Mouse (Mus musculus) myocyte (in vitro differentiated cells): ENCODE data around the gene Nmur1. TPM values are rescaled to one million over a fixed set of nuclear protein-coding genes. Genes with fewer than 3 reads are reported as not detected.

Experiments used
- H3K27me3 ChIP-seq: one replicate; pipeline ENCODE4 v1.6.1; 2011; ENCODE audit not compliant: control insufficient read depth, insufficient read depth, insufficient read length
- H3K36me3 ChIP-seq: one replicate; pipeline ENCODE4 v1.6.1; 2011; ENCODE audit not compliant: control insufficient read depth, insufficient read depth
- H3K4me2 ChIP-seq: one replicate; pipeline ENCODE4 v1.6.1; 2011; ENCODE audit warnings: low read depth, control low read depth
- H3K4me3 ChIP-seq: one replicate; pipeline ENCODE4 v1.5.1; 2011; ENCODE audit warnings: mild to moderate bottlenecking, control low read depth, moderate library complexity
- H3K79me2 ChIP-seq: one replicate; pipeline ENCODE4 v1.6.1; 2011; ENCODE audit not compliant: control insufficient read depth, insufficient read depth
- H3ac ChIP-seq: one replicate; pipeline ENCODE4 v1.6.1; 2011; ENCODE audit not compliant: control insufficient read depth, insufficient read length
- CEBPB ChIP-seq: IDR thresholded peaks from 2 replicates; pipeline ENCODE4 v1.6.1; 2011; ENCODE audit warnings: mild to moderate bottlenecking, moderate library complexity; ENCODE audit not compliant: poor library complexity, insufficient read depth, severe bottlenecking
- E2F4 ChIP-seq: IDR thresholded peaks from one replicate; pipeline ENCODE4 v1.6.1; 2011; ENCODE audit warnings: mild to moderate bottlenecking, control low read depth, moderate library complexity; ENCODE audit not compliant: insufficient read depth
- MAX ChIP-seq: IDR thresholded peaks from one replicate; pipeline ENCODE4 v1.6.1; 2011; ENCODE audit warnings: low read depth, mild to moderate bottlenecking, control low read depth
- MYOD1 ChIP-seq, 3 experiments: IDR thresholded peaks; one replicate each; pipeline ENCODE4 v1.6.1; 2011; ENCODE audit warnings: control low read depth in 2 of 3, low read depth in 2 of 3, mild to moderate bottlenecking in 2 of 3, moderate library complexity in 1 of 3; ENCODE audit not compliant: insufficient read length in 2 of 3, control insufficient read depth in 1 of 3
- MYOG ChIP-seq, 3 experiments: IDR thresholded peaks; one replicate each; pipeline ENCODE4 v1.6.1; 2011; ENCODE audit warnings: control low read depth in 2 of 3, low read depth in 2 of 3, mild to moderate bottlenecking in 2 of 3; ENCODE audit not compliant: insufficient read length in 2 of 3, control insufficient read depth in 1 of 3, insufficient read depth in 1 of 3
- POLR2A ChIP-seq: IDR thresholded peaks from one replicate; pipeline ENCODE4 v1.6.1; 2011; ENCODE audit warnings: low read depth, mild to moderate bottlenecking, control low read depth, moderate library complexity; ENCODE audit not compliant: insufficient read length
- POLR2AphosphoS2 ChIP-seq: IDR thresholded peaks from one replicate; pipeline ENCODE4 v1.6.1; 2011; ENCODE audit warnings: low read depth, control low read depth; ENCODE audit not compliant: insufficient read length
- REST ChIP-seq: IDR thresholded peaks from one replicate; pipeline ENCODE4 v1.6.1; 2011; ENCODE audit warnings: mild to moderate bottlenecking, control low read depth, moderate library complexity; ENCODE audit not compliant: insufficient read depth, insufficient read length
- SRF ChIP-seq: IDR thresholded peaks from one replicate; pipeline ENCODE4 v1.6.1; 2011; ENCODE audit warnings: low read depth; ENCODE audit not compliant: control insufficient read depth, insufficient read length
- TCF12 ChIP-seq: IDR thresholded peaks from one replicate; pipeline ENCODE4 v1.6.1; 2011; ENCODE audit warnings: mild to moderate bottlenecking, control low read depth; ENCODE audit not compliant: poor library complexity, insufficient read depth, severe bottlenecking
- TCF3 ChIP-seq: IDR thresholded peaks from one replicate; pipeline ENCODE4 v1.6.1; 2011; ENCODE audit warnings: low read depth, control low read depth; ENCODE audit not compliant: insufficient read length
- USF1 ChIP-seq: IDR thresholded peaks from one replicate; pipeline ENCODE4 v1.6.1; 2011; ENCODE audit warnings: low read depth, mild to moderate bottlenecking, control low read depth, moderate library complexity
- polyA plus RNA-seq: library from polyadenylated mRNA; unstranded; fragments of >200 nt; fragmentation: generic; extraction: Trizol; gene quantifications from one replicate; pipeline ENCODE4 v1.2.1, GENCODE M21; 2012; ENCODE audit warnings: missing spikeins

Nmur1 gene
- polyA plus RNA-seq, 1 experiment, result not detected

GRCm38 (mm10) chr1:86358229-86358905 is 67.7 kb downstream of the Nmur1 start:
- peak overlapping the region; percentile 92 for H3K4me2 ChIP-seq
- H3K4me3 ChIP-seq, result peak overlapping the region; percentile 95
- TF ChIP-seq POLR2AphosphoS2 (no peak), MAX (peak; percentile 62), MYOG (IDR thresholded peaks at IDR 0.05; ENCODE audit: control insufficient read depth in 1 of 3, insufficient read depth in 1 of 3, insufficient read length in 2 of 3, low read depth in 2 of 3) (no peak), USF1 (peak; percentile 54)
- H3ac ChIP-seq, result peak overlapping the region; percentile 56
- H3K79me2 ChIP-seq, result peaks cover 38% of the 10 kb centered on the region
- peaks cover 42% of the 10 kb centered on the region for H3K36me3 ChIP-seq
- no peaks in the 10 kb centered on the region for H3K27me3 ChIP-seq

GRCm38 (mm10) chr1:86354186-86354585 is 71.8 kb downstream of the Nmur1 start:
- Histone ChIP-seq H3ac (no peak overlapping the region), H3K27me3 (no peaks in the 10 kb centered on the region)
- TF ChIP-seq USF1 (no peak), MYOD1 (IDR thresholded peaks at IDR 0.05; ENCODE audit: control insufficient read depth in 1 of 3, insufficient read length in 2 of 3, low read depth in 2 of 3) (no peak), TCF3 (no peak), SRF (no peak), TCF12 (no peak), POLR2AphosphoS2 (no peak), MYOG (IDR thresholded peaks at IDR 0.05; ENCODE audit: control insufficient read depth in 1 of 3, insufficient read depth in 1 of 3, insufficient read length in 2 of 3, low read depth in 2 of 3) (no peak), REST (no peak), MAX (no peak), E2F4 (no peak), CEBPB (no peak), POLR2A (no peak)

GRCm38 (mm10) chr1:86350576-86350975 is 75.5 kb downstream of the Nmur1 start:
- Histone ChIP-seq H3ac (no peak overlapping the region), H3K79me2 (no peaks in the 10 kb centered on the region), H3K27me3 (no peaks in the 10 kb centered on the region), H3K36me3 (peaks cover 99% of the 10 kb centered on the region), H3K4me3 (no peak overlapping the region), H3K4me2 (no peak overlapping the region)
- TF ChIP-seq REST, result no peak
- no peak for TF ChIP-seq TCF3
- no peak for TF ChIP-seq CEBPB
- no peak for TF ChIP-seq MAX
- no peak for TF ChIP-seq E2F4
- TF ChIP-seq POLR2AphosphoS2, result no peak
- TF ChIP-seq USF1, result no peak
- TF ChIP-seq MYOG (IDR thresholded peaks at IDR 0.05; ENCODE audit: control insufficient read depth in 1 of 3, insufficient read depth in 1 of 3, insufficient read length in 2 of 3, low read depth in 2 of 3), result no peak
- TF ChIP-seq MYOD1 (IDR thresholded peaks at IDR 0.05; ENCODE audit: control insufficient read depth in 1 of 3, insufficient read length in 2 of 3, low read depth in 2 of 3), result no peak
- TF ChIP-seq POLR2A, result no peak
- no peak for TF ChIP-seq TCF12
- TF ChIP-seq SRF, result no peak

More at GRCm38 (mm10) chr1:86354186-86354585, 71.8 kb downstream of the Nmur1 start:
- Histone ChIP-seq H3K4me2 (no peak overlapping the region), H3K79me2 (peaks cover 30% of the 10 kb centered on the region), H3K36me3 (peaks cover 84% of the 10 kb centered on the region), H3K4me3 (no peak overlapping the region)

GRCm38 (mm10) chr1:86349696-86350095 is 76.3 kb downstream of the Nmur1 start:
- Histone ChIP-seq H3K4me3 (no peak overlapping the region), H3K27me3 (no peaks in the 10 kb centered on the region), H3K4me2 (no peak overlapping the region), H3K36me3 (peaks cover 93% of the 10 kb centered on the region), H3K79me2 (no peaks in the 10 kb centered on the region), H3ac (no peak overlapping the region)
- TF ChIP-seq TCF12 (no peak), USF1 (no peak), CEBPB (no peak), POLR2A (no peak), MYOG (IDR thresholded peaks at IDR 0.05; ENCODE audit: control insufficient read depth in 1 of 3, insufficient read depth in 1 of 3, insufficient read length in 2 of 3, low read depth in 2 of 3) (no peak), E2F4 (no peak), MAX (no peak), TCF3 (no peak), SRF (no peak)

GRCm38 (mm10) chr1:86349201-86349600 is 76.8 kb downstream of the Nmur1 start:
- TF ChIP-seq TCF3, result no peak
- TF ChIP-seq MYOG (IDR thresholded peaks at IDR 0.05; ENCODE audit: control insufficient read depth in 1 of 3, insufficient read depth in 1 of 3, insufficient read length in 2 of 3, low read depth in 2 of 3), result no peak
- TF ChIP-seq USF1, result no peak
- TF ChIP-seq SRF, result no peak
- TF ChIP-seq CEBPB, result no peak
- no peak for TF ChIP-seq TCF12
- no peak for TF ChIP-seq POLR2A
- TF ChIP-seq REST, result no peak
- no peak for TF ChIP-seq POLR2AphosphoS2
- TF ChIP-seq E2F4, result no peak
- TF ChIP-seq MYOD1 (IDR thresholded peaks at IDR 0.05; ENCODE audit: control insufficient read depth in 1 of 3, insufficient read length in 2 of 3, low read depth in 2 of 3), result no peak
- TF ChIP-seq MAX, result no peak
- H3K36me3 ChIP-seq, result peaks cover 88% of the 10 kb centered on the region
- H3ac ChIP-seq, result no peak overlapping the region
- H3K79me2 ChIP-seq, result no peaks in the 10 kb centered on the region
- H3K4me3 ChIP-seq, result no peak overlapping the region
- H3K4me2 ChIP-seq, result no peak overlapping the region
- no peaks in the 10 kb centered on the region for H3K27me3 ChIP-seq
